Mouse (Mus musculus): ENCODE results near the gene Nos3. TPM values are rescaled to one million over a fixed set of nuclear protein-coding genes. Genes with fewer than 3 reads are reported as not detected.

Gene Nos3
- polyA plus RNA-seq, 1 experiment, result 0.92 TPM

GRCm38 (mm10) chr5:24360792-24361454 is 3.7 kb upstream of the Nos3 start:
- TF ChIP-seq CEBPB (IDR thresholded peaks at IDR 0.05; ENCODE audit: insufficient read depth, poor library complexity, severe bottlenecking) (no peak), USF1 (IDR thresholded peaks at IDR 0.05; ENCODE audit: low read depth) (no peak), E2F4 (IDR thresholded peaks at IDR 0.05; ENCODE audit: insufficient read depth) (no peak), POLR2A (IDR thresholded peaks at IDR 0.05; ENCODE audit: insufficient read length, low read depth) (no peak), TCF3 (IDR thresholded peaks at IDR 0.05; ENCODE audit: insufficient read length, low read depth) (no peak), MAX (IDR thresholded peaks at IDR 0.05; ENCODE audit: low read depth) (no peak), REST (IDR thresholded peaks at IDR 0.05; ENCODE audit: insufficient read depth, insufficient read length) (no peak), MYOG (IDR thresholded peaks at IDR 0.05; ENCODE audit: control insufficient read depth in 1 of 3, insufficient read depth in 1 of 3, insufficient read length in 2 of 3, low read depth in 2 of 3) (no peak), MYOD1 (IDR thresholded peaks at IDR 0.05; ENCODE audit: control insufficient read depth in 1 of 3, insufficient read length in 2 of 3, low read depth in 2 of 3) (no peak), SRF (IDR thresholded peaks at IDR 0.05; ENCODE audit: control insufficient read depth, insufficient read length, low read depth) (no peak), TCF12 (IDR thresholded peaks at IDR 0.05; ENCODE audit: insufficient read depth, poor library complexity, severe bottlenecking) (no peak), POLR2AphosphoS2 (IDR thresholded peaks at IDR 0.05; ENCODE audit: insufficient read length, low read depth) (no peak)
- Histone ChIP-seq H3K4me3 (no peak overlapping the region), H3ac (ENCODE audit: control insufficient read depth, insufficient read length) (no peak overlapping the region), H3K27me3 (ENCODE audit: control insufficient read depth, insufficient read depth, insufficient read length) (peaks cover 14% of the 10 kb centered on the region), H3K36me3 (ENCODE audit: control insufficient read depth, insufficient read depth) (no peaks in the 10 kb centered on the region), H3K4me2 (ENCODE audit: low read depth) (no peak overlapping the region), H3K79me2 (ENCODE audit: control insufficient read depth, insufficient read depth) (no peaks in the 10 kb centered on the region)

DNA sequence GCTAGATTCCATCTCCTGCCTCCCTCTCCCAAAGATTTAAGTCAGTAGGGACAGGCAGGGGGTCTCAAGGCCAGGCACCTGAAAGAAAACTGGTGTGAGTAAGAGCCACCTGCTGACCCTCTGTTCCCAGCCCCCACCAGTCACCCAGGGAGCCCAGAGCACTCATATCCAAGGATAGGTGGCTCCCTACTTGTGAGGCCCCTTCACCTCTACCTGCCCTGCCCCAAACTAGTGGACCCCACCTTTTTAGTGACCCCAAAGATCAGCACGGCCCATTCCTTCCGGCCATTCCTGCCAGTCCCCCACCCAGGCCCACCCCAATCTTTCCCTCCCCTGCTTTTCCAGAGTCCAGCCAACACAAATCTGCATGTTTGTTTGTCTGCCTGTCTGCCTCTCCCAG is 1.1 kb upstream of the Nos3 start:
- Histone ChIP-seq H3K4me3 (no peak overlapping the region), H3K4me2 (ENCODE audit: low read depth) (no peak overlapping the region), H3K27me3 (ENCODE audit: control insufficient read depth, insufficient read depth, insufficient read length) (peaks cover 36% of the 10 kb centered on the region), H3K79me2 (ENCODE audit: control insufficient read depth, insufficient read depth) (no peaks in the 10 kb centered on the region), H3ac (ENCODE audit: control insufficient read depth, insufficient read length) (no peak overlapping the region), H3K36me3 (ENCODE audit: control insufficient read depth, insufficient read depth) (no peaks in the 10 kb centered on the region)
- TF ChIP-seq CEBPB (IDR thresholded peaks at IDR 0.05; ENCODE audit: insufficient read depth, poor library complexity, severe bottlenecking) (no peak), SRF (IDR thresholded peaks at IDR 0.05; ENCODE audit: control insufficient read depth, insufficient read length, low read depth) (no peak), MYOD1 (IDR thresholded peaks at IDR 0.05; ENCODE audit: control insufficient read depth in 1 of 3, insufficient read length in 2 of 3, low read depth in 2 of 3) (no peak)

GRCm38 (mm10) chr5:24364061-24364460 is 549 bp upstream of the Nos3 start:
- Histone ChIP-seq H3K4me2 (ENCODE audit: low read depth) (no peak overlapping the region), H3K27me3 (ENCODE audit: control insufficient read depth, insufficient read depth, insufficient read length) (peaks cover 42% of the 10 kb centered on the region), H3K36me3 (ENCODE audit: control insufficient read depth, insufficient read depth) (no peaks in the 10 kb centered on the region), H3K4me3 (no peak overlapping the region), H3ac (ENCODE audit: control insufficient read depth, insufficient read length) (no peak overlapping the region), H3K79me2 (ENCODE audit: control insufficient read depth, insufficient read depth) (no peaks in the 10 kb centered on the region)
- TF ChIP-seq REST (IDR thresholded peaks at IDR 0.05; ENCODE audit: insufficient read depth, insufficient read length) (no peak), SRF (IDR thresholded peaks at IDR 0.05; ENCODE audit: control insufficient read depth, insufficient read length, low read depth) (no peak), TCF3 (IDR thresholded peaks at IDR 0.05; ENCODE audit: insufficient read length, low read depth) (no peak), MAX (IDR thresholded peaks at IDR 0.05; ENCODE audit: low read depth) (no peak), POLR2A (IDR thresholded peaks at IDR 0.05; ENCODE audit: insufficient read length, low read depth) (no peak), TCF12 (IDR thresholded peaks at IDR 0.05; ENCODE audit: insufficient read depth, poor library complexity, severe bottlenecking) (no peak), POLR2AphosphoS2 (IDR thresholded peaks at IDR 0.05; ENCODE audit: insufficient read length, low read depth) (no peak), CEBPB (IDR thresholded peaks at IDR 0.05; ENCODE audit: insufficient read depth, poor library complexity, severe bottlenecking) (no peak), USF1 (IDR thresholded peaks at IDR 0.05; ENCODE audit: low read depth) (no peak), MYOD1 (IDR thresholded peaks at IDR 0.05; ENCODE audit: control insufficient read depth in 1 of 3, insufficient read length in 2 of 3, low read depth in 2 of 3) (no peak), MYOG (IDR thresholded peaks at IDR 0.05; ENCODE audit: control insufficient read depth in 1 of 3, insufficient read depth in 1 of 3, insufficient read length in 2 of 3, low read depth in 2 of 3) (no peak), E2F4 (IDR thresholded peaks at IDR 0.05; ENCODE audit: insufficient read depth) (no peak)

DNA sequence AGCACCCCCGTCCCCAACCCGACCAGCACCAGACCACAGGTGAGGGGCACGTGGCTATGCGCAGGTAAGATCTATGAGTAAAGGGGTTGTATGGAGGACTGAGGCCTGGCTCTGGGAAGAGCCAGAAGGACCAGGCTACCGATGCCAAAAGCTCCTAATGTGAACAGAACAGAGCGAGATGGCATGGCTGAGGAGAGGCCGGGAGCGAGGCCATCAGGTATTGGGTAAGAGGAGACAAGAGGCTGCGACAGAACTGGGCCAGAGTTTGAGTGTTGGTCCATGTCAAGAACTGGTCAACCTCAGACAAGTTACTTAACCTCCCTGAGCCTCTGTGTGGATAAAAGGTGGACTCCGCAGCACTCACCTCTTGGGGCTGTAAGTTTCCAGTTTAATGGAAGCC is 353 bp downstream of the Nos3 start:
- Histone ChIP-seq H3K4me2 (ENCODE audit: low read depth) (no peak overlapping the region), H3K79me2 (ENCODE audit: control insufficient read depth, insufficient read depth) (no peaks in the 10 kb centered on the region), H3K36me3 (ENCODE audit: control insufficient read depth, insufficient read depth) (no peaks in the 10 kb centered on the region), H3K4me3 (no peak overlapping the region), H3ac (ENCODE audit: control insufficient read depth, insufficient read length) (no peak overlapping the region), H3K27me3 (ENCODE audit: control insufficient read depth, insufficient read depth, insufficient read length) (peaks cover 44% of the 10 kb centered on the region)
- no peak for TF ChIP-seq TCF3 (IDR thresholded peaks at IDR 0.05; ENCODE audit: insufficient read length, low read depth)
- TF ChIP-seq POLR2A (IDR thresholded peaks at IDR 0.05; ENCODE audit: insufficient read length, low read depth), result no peak
- no peak for TF ChIP-seq USF1 (IDR thresholded peaks at IDR 0.05; ENCODE audit: low read depth)
- no peak for TF ChIP-seq SRF (IDR thresholded peaks at IDR 0.05; ENCODE audit: control insufficient read depth, insufficient read length, low read depth)
- TF ChIP-seq MYOG (IDR thresholded peaks at IDR 0.05; ENCODE audit: control insufficient read depth in 1 of 3, insufficient read depth in 1 of 3, insufficient read length in 2 of 3, low read depth in 2 of 3), result no peak
- TF ChIP-seq E2F4 (IDR thresholded peaks at IDR 0.05; ENCODE audit: insufficient read depth), result no peak
- no peak for TF ChIP-seq POLR2AphosphoS2 (IDR thresholded peaks at IDR 0.05; ENCODE audit: insufficient read length, low read depth)
- TF ChIP-seq REST (IDR thresholded peaks at IDR 0.05; ENCODE audit: insufficient read depth, insufficient read length), result no peak
- TF ChIP-seq MYOD1 (IDR thresholded peaks at IDR 0.05; ENCODE audit: control insufficient read depth in 1 of 3, insufficient read length in 2 of 3, low read depth in 2 of 3), result no peak

- H3K27me3 ChIP-seq (ENCODE audit: control insufficient read depth, insufficient read depth, insufficient read length), result peaks cover 48% of the 10 kb centered on the region
- TF ChIP-seq CEBPB (IDR thresholded peaks at IDR 0.05; ENCODE audit: insufficient read depth, poor library complexity, severe bottlenecking) (no peak), REST (IDR thresholded peaks at IDR 0.05; ENCODE audit: insufficient read depth, insufficient read length) (no peak), POLR2A (IDR thresholded peaks at IDR 0.05; ENCODE audit: insufficient read length, low read depth) (no peak), SRF (IDR thresholded peaks at IDR 0.05; ENCODE audit: control insufficient read depth, insufficient read length, low read depth) (no peak), MYOD1 (IDR thresholded peaks at IDR 0.05; ENCODE audit: control insufficient read depth in 1 of 3, insufficient read length in 2 of 3, low read depth in 2 of 3) (no peak), POLR2AphosphoS2 (IDR thresholded peaks at IDR 0.05; ENCODE audit: insufficient read length, low read depth) (no peak), MYOG (IDR thresholded peaks at IDR 0.05; ENCODE audit: control insufficient read depth in 1 of 3, insufficient read depth in 1 of 3, insufficient read length in 2 of 3, low read depth in 2 of 3) (no peak), TCF12 (IDR thresholded peaks at IDR 0.05; ENCODE audit: insufficient read depth, poor library complexity, severe bottlenecking) (no peak), TCF3 (IDR thresholded peaks at IDR 0.05; ENCODE audit: insufficient read length, low read depth) (no peak), E2F4 (IDR thresholded peaks at IDR 0.05; ENCODE audit: insufficient read depth) (no peak), USF1 (IDR thresholded peaks at IDR 0.05; ENCODE audit: low read depth) (no peak)
- no peak overlapping the region for H3ac ChIP-seq (ENCODE audit: control insufficient read depth, insufficient read length)
- H3K79me2 ChIP-seq (ENCODE audit: control insufficient read depth, insufficient read depth), result no peaks in the 10 kb centered on the region
- H3K4me2 ChIP-seq (ENCODE audit: low read depth), result no peak overlapping the region
- no peak overlapping the region for H3K4me3 ChIP-seq
- H3K36me3 ChIP-seq (ENCODE audit: control insufficient read depth, insufficient read depth), result no peaks in the 10 kb centered on the region
These were observed 918 bp downstream of the Nos3 start for GRCm38 (mm10) chr5:24365528-24365927.
